Comparison of ENCODE assay signal across 9 mouse cellular contexts in the genomic region with DNA sequence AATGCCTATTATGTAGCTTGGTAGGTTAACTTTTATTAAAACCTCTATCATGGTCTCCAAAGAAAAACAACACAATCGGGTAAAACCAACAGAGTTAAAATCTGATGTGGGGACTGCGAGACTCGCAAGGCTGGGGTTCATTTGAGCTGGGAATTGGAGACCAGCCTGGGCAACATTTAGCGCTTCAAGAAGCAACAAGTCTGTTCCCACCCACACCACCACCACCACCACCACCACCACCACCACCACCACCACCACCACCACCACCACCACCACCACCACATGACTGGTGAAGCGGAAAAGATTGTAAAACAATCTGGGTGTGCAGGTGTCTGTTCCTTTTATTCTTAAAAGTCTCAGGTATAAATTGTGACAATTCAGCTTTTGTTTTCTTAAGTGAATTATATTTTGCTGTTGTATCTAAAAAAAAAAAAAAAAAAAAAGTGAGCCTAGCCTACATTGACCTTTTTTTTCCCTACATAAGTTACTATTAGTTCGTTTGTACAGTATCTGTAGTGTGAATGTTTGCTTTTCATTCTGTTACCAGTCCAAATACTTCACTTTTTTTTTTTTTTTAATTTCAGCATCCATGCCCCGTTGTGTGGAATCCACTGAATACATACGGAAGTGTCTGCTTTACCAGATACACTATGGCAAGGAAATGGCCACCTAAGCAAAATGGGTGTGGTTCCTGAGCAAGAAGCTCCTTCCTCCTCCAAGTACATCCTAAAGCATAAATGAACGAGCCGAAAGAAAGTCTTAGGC. TPM values are rescaled to one million over a fixed set of nuclear protein-coding genes. Genes with fewer than 3 reads are reported as not detected.
DNase-seq lines count a peak whose midpoint lies in the region; ATAC-seq and TF ChIP-seq lines count a peak whose summit lies in the region.
"Had no signal": no experiment of that assay in that cellular context is flagged by ENCODE, and none has a peak within 500 bp of the region (broad histone marks: within the 10 kb centered on the region; RNA-seq: fewer than 3 reads in every experiment).

No protein-coding gene starts in this region.

- H3K9ac ChIP-seq in heart, embryonic 12.5 days: no peak overlapping the region
- peak overlapping the region; percentile 51 for H3K9ac ChIP-seq in hindbrain, embryonic 15.5 days
- H3K9ac ChIP-seq in midbrain, embryonic 13.5 days (replicated peaks): peak overlapping the region; percentile 76; the same call in 1 of the 2 replicates

- peaks cover 12% of the 10 kb centered on the region for H3K4me1 ChIP-seq in heart, embryonic 12.5 days (replicated peaks)
- H3K4me1 ChIP-seq in bone marrow macrophage, adult 2 months (ENCODE audit: control insufficient read depth, insufficient read depth, low read length): peaks cover 15% of the 10 kb centered on the region
- peaks cover 10% of the 10 kb centered on the region for H3K4me1 ChIP-seq in hindbrain, embryonic 15.5 days (replicated peaks)
- H3K4me1 ChIP-seq in midbrain, embryonic 13.5 days (replicated peaks): peaks cover 10% of the 10 kb centered on the region; the same call in 1 of the 2 replicates

- peaks cover 21% of the 10 kb centered on the region for H3K36me3 ChIP-seq in heart, embryonic 12.5 days
- H3K36me3 ChIP-seq in hindbrain, embryonic 15.5 days: peaks cover 21% of the 10 kb centered on the region
- H3K36me3 ChIP-seq in midbrain, embryonic 13.5 days: peaks cover 13% of the 10 kb centered on the region

- no peak for DNase-seq in heart, postnatal 4 days
- no peak for DNase-seq in adrenal gland, adult 18-20 months (ENCODE audit: low spot score in 2 of 2)
- DNase-seq in layer of hippocampus, postnatal 36 days: no peak
- DNase-seq in gastrocnemius, postnatal 4 days (ENCODE audit: low spot score in 2 of 2): no peak

- TF ChIP-seq POLR2A in bone marrow macrophage, adult 2 months (IDR thresholded peaks at IDR 0.05; ENCODE audit: borderline replicate concordance, low read depth, low read length): no peak

- H3K9me3 ChIP-seq in heart, embryonic 12.5 days (replicated peaks): no peaks in the 10 kb centered on the region
- H3K9me3 ChIP-seq in hindbrain, embryonic 15.5 days: no peaks in the 10 kb centered on the region
- no peaks in the 10 kb centered on the region for H3K9me3 ChIP-seq in midbrain, embryonic 13.5 days

- peak overlapping the region; percentile 65; the same call in 1 of the 2 replicates for H3K27ac ChIP-seq in heart, embryonic 12.5 days (ENCODE audit: poor library complexity, severe bottlenecking)
- peak overlapping the region; percentile 87; the same call in 1 of the 2 replicates for H3K27ac ChIP-seq in bone marrow macrophage, adult 2 months (ENCODE audit: insufficient read depth, low read depth, low read length)
- H3K27ac ChIP-seq in hindbrain, embryonic 15.5 days (replicated peaks): peak overlapping the region; percentile 78
- peak overlapping the region; percentile 69 for H3K27ac ChIP-seq in midbrain, embryonic 13.5 days

- TF ChIP-seq CTCF in bone marrow macrophage, adult 2 months (IDR thresholded peaks at IDR 0.05; ENCODE audit: low read depth, low read length): no peak

- no peaks in the 10 kb centered on the region for H3K27me3 ChIP-seq in heart, embryonic 12.5 days (replicated peaks)
- H3K27me3 ChIP-seq in hindbrain, embryonic 15.5 days: no peaks in the 10 kb centered on the region
- H3K27me3 ChIP-seq in midbrain, embryonic 13.5 days: 0 out of 2 replicates have a peak, but pooled peaks cover 4% of the 10 kb centered on the region

- peak overlapping the region; percentile 72 for H3K4me2 ChIP-seq in heart, embryonic 12.5 days
- peak overlapping the region; percentile 61 for H3K4me2 ChIP-seq in hindbrain, embryonic 15.5 days
- H3K4me2 ChIP-seq in midbrain, embryonic 13.5 days (replicated peaks): peak overlapping the region; percentile 75

- peak overlapping the region; percentile 67 for H3K4me3 ChIP-seq in heart, embryonic 12.5 days
- H3K4me3 ChIP-seq in bone marrow macrophage, adult 2 months (ENCODE audit: insufficient read depth, low read length): no peak overlapping the region
- peak overlapping the region; percentile 47 for H3K4me3 ChIP-seq in hindbrain, embryonic 15.5 days
- H3K4me3 ChIP-seq in midbrain, embryonic 13.5 days (replicated peaks): peak overlapping the region; percentile 67

- no peak for ATAC-seq in heart, embryonic 12.5 days (ENCODE audit: insufficient number of reproducible peaks, low FRiP score)
- ATAC-seq in hindbrain, embryonic 15.5 days (ENCODE audit: low FRiP score, low read depth): no peak
- ATAC-seq in midbrain, embryonic 13.5 days: no peak

- WGBS in heart, embryonic 12.5 days: 52% methylated on average over 10 of the region's 10 CpGs
- WGBS in hindbrain, embryonic 15.5 days: 56% methylated on average over 10 of the region's 10 CpGs
- WGBS in midbrain, embryonic 13.5 days: 56% methylated on average over 10 of the region's 10 CpGs

RNA-seq across cellular contexts. Expression of gene Ropn1l, which starts 0.7 kb away (rescaled TPM):
- polyA plus RNA-seq in heart, embryonic 12.5 days (2016; fragmentation: Nextera tagmentation; extraction: Ambion mirVana): 2.2 and 2.5 TPM in 2 replicates
- total RNA-seq in heart, postnatal 4 days (2021): under 1 TPM; 0.38 TPM
- 6.0 and 6.8 TPM in 2 replicates for polyA plus RNA-seq in bone marrow macrophage, adult 2 months (2012; ENCODE audit: insufficient read depth, insufficient read length, missing spikeins)
- 2.6 and 2.8 TPM in 2 replicates for polyA plus RNA-seq in hindbrain, embryonic 15.5 days (2015; fragmentation: Nextera tagmentation; extraction: Ambion mirVana)
- 1.8 and 2.1 TPM in 2 replicates for polyA plus RNA-seq in midbrain, embryonic 13.5 days (2015; fragmentation: Nextera tagmentation; extraction: Ambion mirVana)
- total RNA-seq in adrenal gland, adult 18-20 months (2021): 1 to 10 TPM; 3.7 to 4.9 TPM
- total RNA-seq in layer of hippocampus, postnatal 36 days (2021): 1 to 10 TPM in 1 of 2 experiments, under 1 TPM in 1; 0.50 to 1.1 TPM
- total RNA-seq in gastrocnemius, postnatal 4 days (2021): under 1 TPM; 0.39 to 0.57 TPM
- total RNA-seq: hematopoietic stem cell, adult 5-6 weeks had no signal
